Mouse (Mus musculus) limb, embryonic 15.5 days (tissue): ENCODE measurements around the gene Pla2g2c. TPM values are rescaled to one million over a fixed set of nuclear protein-coding genes. Genes with fewer than 3 reads are reported as not detected.

Experiments used
- ATAC-seq: fragments of 200-750 bp; cut with Nextera tagmentation; 2 replicates; pipeline ENCODE4 v1.8.0; 2017; ENCODE audit warnings: low read depth, moderate TSS enrichment; ENCODE audit not compliant: insufficient number of reproducible peaks, low FRiP score, low TSS enrichment
- H3K27ac ChIP-seq: fragments of 300-500 bp; sonication (generic); 2 replicates; pipeline ENCODE4 v1.5.1; 2015; ENCODE audit warnings: moderate library complexity, mild to moderate bottlenecking, inconsistent platforms
- H3K27me3 ChIP-seq: fragments of 300-500 bp; sonication (generic); 2 replicates; pipeline ENCODE4 v1.6.1; 2015; ENCODE audit warnings: inconsistent platforms
- H3K36me3 ChIP-seq: fragments of 300-500 bp; sonication (generic); 2 replicates; pipeline ENCODE4 v1.6.1; 2015; ENCODE audit warnings: inconsistent platforms
- H3K4me1 ChIP-seq: fragments of 300-500 bp; sonication (generic); 2 replicates; pipeline ENCODE4 v1.6.1; 2015; ENCODE audit warnings: inconsistent platforms
- H3K4me2 ChIP-seq: fragments of 300-500 bp; sonication (generic); 2 replicates; pipeline ENCODE4 v1.6.1; 2015; ENCODE audit warnings: mild to moderate bottlenecking, inconsistent platforms
- H3K4me3 ChIP-seq: fragments of 300-500 bp; sonication (generic); 2 replicates; pipeline ENCODE4 v1.5.1; 2015; ENCODE audit warnings: mild to moderate bottlenecking, inconsistent platforms
- H3K9ac ChIP-seq: fragments of 300-500 bp; sonication (generic); 2 replicates; pipeline ENCODE4 v1.6.1; 2015; ENCODE audit warnings: inconsistent platforms
- H3K9me3 ChIP-seq: fragments of 300-500 bp; sonication (generic); 2 replicates; pipeline ENCODE4 v1.6.1; 2016; ENCODE audit warnings: inconsistent platforms
- WGBS: fragments of 180-500 bp; shearing (Covaris S2); methylation state at CpG from one replicate; pipeline ENCODE4 v1.1.7; 2015; 5-methylcytosine and 5-hydroxymethylcytosine counted together
- polyA plus RNA-seq: library from polyadenylated mRNA; unstranded; fragments of >200 nt; fragmentation: Nextera tagmentation; extraction: Ambion mirVana; gene quantifications from 2 replicates; pipeline ENCODE4 v1.2.1, GENCODE M21; 2015

Pla2g2c gene
- polyA plus RNA-seq, 1 experiment from 2014 or later = not detected

GRCm38 (mm10) chr4:138755439-138755838 lies 30.8 kb downstream of the Pla2g2c start:
- H3K4me1 ChIP-seq = peaks cover 9% of the 10 kb centered on the region
- 64% methylated on average over 4 of the region's 4 CpGs for WGBS
- H3K9me3 ChIP-seq = no peaks in the 10 kb centered on the region
- ATAC-seq = no peak
- no peak overlapping the region for H3K27ac ChIP-seq
- H3K4me2 ChIP-seq = no peak overlapping the region
- no peak overlapping the region; the same call in 1 of the 2 replicates for H3K4me3 ChIP-seq
- H3K27me3 ChIP-seq = no peaks in the 10 kb centered on the region
- H3K36me3 ChIP-seq = no peaks in the 10 kb centered on the region
- no peak overlapping the region for H3K9ac ChIP-seq

- WGBS = 45% methylated on average over 11 of the region's 11 CpGs
- peak overlapping the region; percentile 16 for H3K4me3 ChIP-seq
Observed at GRCm38 (mm10) chr4:138755983-138756382, 31.4 kb downstream of the Pla2g2c start.

GRCm38 (mm10) chr4:138757416-138757815 lies 32.8 kb downstream of the Pla2g2c start, which contains the start of gene Pla2g2f:
Gene Pla2g2f (minus strand): TSS chr4:138757626.
- no peaks in the 10 kb centered on the region for H3K9me3 ChIP-seq
- peak within 1 kb of the TSS; percentile 30; the same call in 1 of the 2 replicates for H3K27ac ChIP-seq
- WGBS = 73% methylated on average over 8 of the region's 8 CpGs
- H3K4me3 ChIP-seq = peak within 1 kb of the TSS; percentile 16
- no peak within 1 kb of the TSS for H3K9ac ChIP-seq
- H3K36me3 ChIP-seq = no peaks in the 10 kb centered on the region
- H3K4me1 ChIP-seq = peaks cover 9% of the 10 kb centered on the region
- no peak within 1 kb of the TSS for H3K4me2 ChIP-seq
- H3K27me3 ChIP-seq = no peaks in the 10 kb centered on the region
- no peak for ATAC-seq

More at GRCm38 (mm10) chr4:138755983-138756382, 31.4 kb downstream of the Pla2g2c start:
- Histone ChIP-seq H3K4me2 (no peak overlapping the region), H3K36me3 (no peaks in the 10 kb centered on the region), H3K4me1 (peaks cover 9% of the 10 kb centered on the region), H3K27ac (no peak overlapping the region), H3K9me3 (no peaks in the 10 kb centered on the region), H3K27me3 (no peaks in the 10 kb centered on the region), H3K9ac (no peak overlapping the region)
- no peak for ATAC-seq

GRCm38 (mm10) chr4:138762266-138762665 lies 37.7 kb downstream of the Pla2g2c start:
- Histone ChIP-seq H3K9me3 (no peaks in the 10 kb centered on the region), H3K27me3 (no peaks in the 10 kb centered on the region), H3K9ac (no peak overlapping the region), H3K36me3 (no peaks in the 10 kb centered on the region), H3K4me3 (no peak overlapping the region), H3K4me2 (no peak overlapping the region), H3K4me1 (no peaks in the 10 kb centered on the region), H3K27ac (no peak overlapping the region)
- no peak for ATAC-seq
- 70% methylated on average over 9 of the region's 9 CpGs for WGBS

GRCm38 (mm10) chr4:138771970-138772369 lies 47.4 kb downstream of the Pla2g2c start:
- no peak for ATAC-seq

GRCm38 (mm10) chr4:138772386-138772785 lies 47.8 kb downstream of the Pla2g2c start:
- ATAC-seq = no peak
- no peaks in the 10 kb centered on the region for H3K9me3 ChIP-seq
- peaks cover 4% of the 10 kb centered on the region; the same call in 1 of the 2 replicates for H3K27me3 ChIP-seq
- H3K27ac ChIP-seq = no peak overlapping the region
- H3K4me3 ChIP-seq = no peak overlapping the region
- H3K4me2 ChIP-seq = no peak overlapping the region
- 74% methylated on average over 5 of the region's 5 CpGs for WGBS
- no peak overlapping the region for H3K9ac ChIP-seq
- H3K36me3 ChIP-seq = no peaks in the 10 kb centered on the region
- no peaks in the 10 kb centered on the region for H3K4me1 ChIP-seq

More at GRCm38 (mm10) chr4:138771970-138772369, 47.4 kb downstream of the Pla2g2c start:
- no peak overlapping the region for H3K4me2 ChIP-seq
- H3K36me3 ChIP-seq = no peaks in the 10 kb centered on the region
- no peak overlapping the region for H3K27ac ChIP-seq
- H3K4me3 ChIP-seq = no peak overlapping the region
- H3K9me3 ChIP-seq = no peaks in the 10 kb centered on the region
- 72% methylated on average over 10 of the region's 10 CpGs for WGBS
- no peaks in the 10 kb centered on the region for H3K4me1 ChIP-seq
- peaks cover 4% of the 10 kb centered on the region; the same call in 1 of the 2 replicates for H3K27me3 ChIP-seq
- no peak overlapping the region for H3K9ac ChIP-seq

GRCm38 (mm10) chr4:138775435-138775834 lies 50.8 kb downstream of the Pla2g2c start, which contains the start of gene Pla2g2d:
Gene Pla2g2d (plus strand): TSS chr4:138775735.
- no peak within 1 kb of the TSS for H3K27ac ChIP-seq
- no peaks in the 10 kb centered on the region for H3K9me3 ChIP-seq
- no peak within 1 kb of the TSS for H3K4me3 ChIP-seq
- no peak within 1 kb of the TSS for H3K4me2 ChIP-seq
- H3K27me3 ChIP-seq = peaks cover 4% of the 10 kb centered on the region; the same call in 1 of the 2 replicates
- H3K36me3 ChIP-seq = no peaks in the 10 kb centered on the region
- peaks cover 6% of the 10 kb centered on the region; the same call in 1 of the 2 replicates for H3K4me1 ChIP-seq
- 80% methylated on average over 6 of the region's 6 CpGs for WGBS
- no peak within 1 kb of the TSS for H3K9ac ChIP-seq
- no peak for ATAC-seq

- H3K27ac ChIP-seq = no peak overlapping the region
- no peak for ATAC-seq
Observed at GRCm38 (mm10) chr4:138777417-138778407, 53.1 kb downstream of the Pla2g2c start.

GRCm38 (mm10) chr4:138780300-138780699 lies 55.7 kb downstream of the Pla2g2c start:
- no peak overlapping the region for H3K4me3 ChIP-seq
- WGBS = 82% methylated on average over 5 of the region's 5 CpGs
- no peaks in the 10 kb centered on the region for H3K9me3 ChIP-seq

More at GRCm38 (mm10) chr4:138777417-138778407, 53.1 kb downstream of the Pla2g2c start:
- Histone ChIP-seq H3K27me3 (no peaks in the 10 kb centered on the region; the same call in 1 of the 2 replicates), H3K9me3 (no peaks in the 10 kb centered on the region), H3K9ac (no peak overlapping the region), H3K36me3 (no peaks in the 10 kb centered on the region), H3K4me1 (peaks cover 6% of the 10 kb centered on the region; the same call in 1 of the 2 replicates), H3K4me2 (no peak overlapping the region), H3K4me3 (no peak overlapping the region)
- 30% methylated on average over 20 of the region's 20 CpGs for WGBS

GRCm38 (mm10) chr4:138782098-138782497 lies 57.5 kb downstream of the Pla2g2c start:
- no peak overlapping the region for H3K4me3 ChIP-seq
- no peak for ATAC-seq
- H3K9ac ChIP-seq = no peak overlapping the region
- H3K9me3 ChIP-seq = no peaks in the 10 kb centered on the region
- H3K36me3 ChIP-seq = no peaks in the 10 kb centered on the region
- H3K27ac ChIP-seq = no peak overlapping the region
- WGBS = 64% methylated on average over 6 of the region's 6 CpGs
- no peaks in the 10 kb centered on the region for H3K27me3 ChIP-seq
- H3K4me1 ChIP-seq = peaks cover 12% of the 10 kb centered on the region; the same call in 1 of the 2 replicates
- no peak overlapping the region for H3K4me2 ChIP-seq

More at GRCm38 (mm10) chr4:138780300-138780699, 55.7 kb downstream of the Pla2g2c start:
- no peak overlapping the region for H3K9ac ChIP-seq
- no peak overlapping the region for H3K4me2 ChIP-seq
- no peaks in the 10 kb centered on the region for H3K36me3 ChIP-seq
- peaks cover 6% of the 10 kb centered on the region; the same call in 1 of the 2 replicates for H3K4me1 ChIP-seq
- H3K27ac ChIP-seq = no peak overlapping the region
- H3K27me3 ChIP-seq = no peaks in the 10 kb centered on the region; the same call in 1 of the 2 replicates
- ATAC-seq = no peak

- Histone ChIP-seq H3K4me2 (no peak overlapping the region), H3K27me3 (no peaks in the 10 kb centered on the region), H3K9me3 (no peaks in the 10 kb centered on the region), H3K4me3 (no peak overlapping the region), H3K27ac (0 out of 2 replicates have a peak overlapping the region, but pooled peaks have one; percentile 27), H3K4me1 (peaks cover 7% of the 10 kb centered on the region; the same call in 1 of the 2 replicates), H3K9ac (no peak overlapping the region), H3K36me3 (no peaks in the 10 kb centered on the region)
- no peak for ATAC-seq
- 49% methylated on average over 4 of the region's 4 CpGs for WGBS
Observed at GRCm38 (mm10) chr4:138785721-138786120, 61.1 kb downstream of the Pla2g2c start.
